Mouse (Mus musculus) lung, adult 2 months (tissue): ENCODE results near the gene Casq1.

ENCODE experiments used
- CTCF ChIP-seq: fragments of 200-500 bp; IDR thresholded peaks from 2 replicates; pipeline ENCODE4 v1.5.1; 2011; ENCODE audit warnings: mild to moderate bottlenecking, low read length, control low read depth; ENCODE audit not compliant: insufficient read depth
- POLR2A ChIP-seq: fragments of 200-500 bp; IDR thresholded peaks from 2 replicates; pipeline ENCODE4 v1.6.1; 2011; ENCODE audit warnings: low read depth, mild to moderate bottlenecking, control low read depth, low read length, borderline replicate concordance; ENCODE audit errors: extremely low read depth

DNA sequence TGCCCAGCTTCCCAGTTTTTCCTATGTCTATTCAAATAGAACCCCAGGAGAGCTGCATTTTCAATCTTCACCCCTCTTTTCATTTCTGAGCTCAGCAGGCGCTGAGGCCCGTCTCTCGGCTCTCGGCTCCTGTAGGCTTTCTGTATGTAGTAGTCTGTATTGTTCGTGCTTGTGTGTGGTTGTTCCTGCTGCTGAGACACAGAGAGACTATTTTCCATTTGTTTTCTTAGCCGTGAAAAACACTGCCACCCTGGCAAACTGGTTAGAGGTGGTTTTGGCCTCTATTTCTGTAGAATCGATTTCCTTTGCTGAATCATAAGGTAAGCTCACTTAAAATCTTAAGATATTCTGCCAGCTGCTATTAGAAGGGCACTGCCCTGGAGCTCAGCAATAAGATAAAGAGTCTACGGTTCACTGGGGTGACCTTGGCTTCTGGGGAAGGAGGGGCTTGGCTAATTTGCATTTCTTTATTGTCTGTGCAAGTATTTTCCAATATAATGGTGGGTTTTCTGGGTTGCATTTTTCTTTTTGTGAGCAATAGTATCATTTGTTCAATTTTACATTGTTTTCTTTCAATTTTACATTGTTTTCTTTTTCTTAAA, 41.9 kb upstream of the Casq1 start, which contains the start of gene Igsf8:
- TF ChIP-seq CTCF (no peak), POLR2A (no peak)
